Mouse (Mus musculus) olfactory bulb, adult 2 months (tissue): ENCODE measurements at regions not wholly inside any gene's neighbourhood (a gene's known extent, or its start where the extent isn't known, plus 50 kb on each side); places are given as distances from the start of the nearest gene placed in this dataset.

Experiments
- CTCF ChIP-seq: fragments of 200-500 bp; IDR thresholded peaks from 2 replicates; pipeline ENCODE4 v1.5.1; 2012; ENCODE audit warnings: low read depth, mild to moderate bottlenecking, low read length, moderate library complexity; ENCODE audit not compliant: insufficient read depth
- POLR2A ChIP-seq: fragments of 200-500 bp; IDR thresholded peaks from 2 replicates; pipeline ENCODE4 v1.6.1; 2012; ENCODE audit warnings: mild to moderate bottlenecking, low read depth, low read length, moderate library complexity; ENCODE audit not compliant: insufficient read depth

DNA sequence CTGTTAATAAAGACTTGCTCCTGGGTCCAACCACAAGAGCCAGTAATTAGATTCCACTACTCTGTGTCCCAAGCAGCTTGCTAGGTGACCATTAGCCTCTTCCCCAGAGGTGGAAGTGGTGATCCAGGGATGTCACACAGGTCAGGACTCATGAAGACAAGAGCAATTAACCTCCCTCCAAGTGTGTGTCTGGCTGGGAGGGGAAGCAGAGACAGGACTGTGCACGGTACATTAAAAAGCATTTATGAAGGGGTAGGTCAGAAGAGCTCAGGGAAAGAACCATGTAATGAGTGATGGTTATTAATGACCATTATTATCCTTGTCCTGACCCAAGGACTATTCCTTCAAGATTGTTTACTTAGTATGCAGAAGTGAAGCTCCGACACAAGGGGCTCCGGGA lies 136.9 kb upstream of the Gm6657 start:
- TF ChIP-seq POLR2A (no peak), CTCF (no peak)
